Mouse (Mus musculus) lung, embryonic 14.5 days (tissue): ENCODE measurements around the gene Upp2. TPM values are rescaled to one million over a fixed set of nuclear protein-coding genes. Genes with fewer than 3 reads are reported as not detected.

Source experiments
- ATAC-seq: fragments of 200-750 bp; cut with Nextera tagmentation; 2 replicates; pipeline ENCODE4 v1.8.0; 2017; ENCODE audit warnings: mild to moderate bottlenecking, moderate TSS enrichment, moderate library complexity; ENCODE audit not compliant: insufficient read depth
- DNase-seq: peaks from one replicate; pipeline ENCODE4 v3.0.0-alpha.2; 2015
- H3K27ac ChIP-seq: fragments of 300-500 bp; sonication (generic); 2 replicates; pipeline ENCODE4 v1.5.1; 2014; ENCODE audit warnings: low read depth, mild to moderate bottlenecking, moderate library complexity
- H3K27me3 ChIP-seq: fragments of 300-500 bp; sonication (generic); 2 replicates; pipeline ENCODE4 v1.6.1; 2014; ENCODE audit warnings: low read length, control low read depth; ENCODE audit not compliant: insufficient read depth
- H3K36me3 ChIP-seq: fragments of 300-500 bp; sonication (generic); 2 replicates; pipeline ENCODE4 v1.6.1; 2014; ENCODE audit warnings: control low read depth; ENCODE audit not compliant: insufficient read depth
- H3K4me1 ChIP-seq: fragments of 300-500 bp; sonication (generic); 2 replicates; pipeline ENCODE4 v1.6.1; 2014; ENCODE audit warnings: antibody characterized with exemption, control low read depth; ENCODE audit not compliant: insufficient read depth
- H3K4me2 ChIP-seq: fragments of 300-500 bp; sonication (generic); 2 replicates; pipeline ENCODE4 v1.6.1; 2014; ENCODE audit warnings: mild to moderate bottlenecking
- H3K4me3 ChIP-seq: fragments of 300-500 bp; sonication (generic); 2 replicates; pipeline ENCODE4 v1.5.1; 2014; ENCODE audit warnings: low read depth, low read length
- H3K9ac ChIP-seq: fragments of 300-500 bp; sonication (generic); 2 replicates; pipeline ENCODE4 v1.6.1; 2014
- H3K9me3 ChIP-seq: fragments of 300-500 bp; sonication (generic); 2 replicates; pipeline ENCODE4 v1.6.1; 2016; ENCODE audit warnings: low read depth, low read length, control low read depth
- CTCF ChIP-seq: IDR thresholded peaks from 2 replicates; pipeline ENCODE4 v1.5.1; 2016; ENCODE audit warnings: antibody characterized with exemption, low read depth
- WGBS: fragments of 180-500 bp; shearing (Covaris S2); extraction: QIAGEN DNeasy Blood & Tissue Kit; methylation state at CpG from one replicate; pipeline ENCODE4 v1.1.7; 2014; 5-methylcytosine and 5-hydroxymethylcytosine counted together
- polyA plus RNA-seq: library from polyadenylated mRNA; unstranded; fragments of >200 nt; fragmentation: Nextera tagmentation; extraction: Ambion mirVana; gene quantifications from 2 replicates; pipeline ENCODE4 v1.2.1, GENCODE M21; 2014

The Upp2 gene
- polyA plus RNA-seq, 1 experiment from 2014 or later = 8.6 TPM

- DNase-seq = peak; percentile 67
- peak overlapping the region; percentile 87 for H3K9ac ChIP-seq
- H3K4me1 ChIP-seq = peaks cover 22% of the 10 kb centered on the region
- under 1% methylated on average over 49 of the region's 78 CpGs for WGBS
- peak overlapping the region; percentile 77 for H3K4me3 ChIP-seq
- peak overlapping the region; percentile 79 for H3K4me2 ChIP-seq
- peak overlapping the region; percentile 97 for H3K27ac ChIP-seq
- no peaks in the 10 kb centered on the region for H3K27me3 ChIP-seq
- no peaks in the 10 kb centered on the region for H3K9me3 ChIP-seq
- no peaks in the 10 kb centered on the region for H3K36me3 ChIP-seq
- TF ChIP-seq CTCF = no peak
- peak; percentile 50 for ATAC-seq
Measured at GRCm38 (mm10) chr2:58566410-58567065, 560 bp upstream of the Upp2 start.

- no peaks in the 10 kb centered on the region for H3K27me3 ChIP-seq
- H3K36me3 ChIP-seq = no peaks in the 10 kb centered on the region
- H3K4me2 ChIP-seq = peak overlapping the region; percentile 79
- DNase-seq (peak; percentile 37), ATAC-seq (no peak)
- TF ChIP-seq CTCF = no peak
- peak overlapping the region; percentile 77 for H3K4me3 ChIP-seq
- 6% methylated on average over 12 of the region's 12 CpGs for WGBS
- H3K27ac ChIP-seq = peak overlapping the region; percentile 97
- H3K4me1 ChIP-seq = peaks cover 20% of the 10 kb centered on the region
- peak overlapping the region; percentile 87; the same call in 1 of the 2 replicates for H3K9ac ChIP-seq
- no peaks in the 10 kb centered on the region for H3K9me3 ChIP-seq
Measured at GRCm38 (mm10) chr2:58567866-58568719, 995 bp downstream of the Upp2 start.

GRCm38 (mm10) chr2:58568841-58569645 lies 1.9 kb downstream of the Upp2 start:
- Histone ChIP-seq H3K9ac (peak overlapping the region; percentile 87; the same call in 1 of the 2 replicates), H3K9me3 (no peaks in the 10 kb centered on the region), H3K27ac (peak overlapping the region; percentile 60; the same call in 1 of the 2 replicates), H3K4me3 (no peak overlapping the region), H3K4me2 (peak overlapping the region; percentile 79), H3K36me3 (no peaks in the 10 kb centered on the region), H3K4me1 (peaks cover 20% of the 10 kb centered on the region), H3K27me3 (no peaks in the 10 kb centered on the region)
- ATAC-seq (no peak), DNase-seq (no peak)
- 68% methylated on average over 4 of the region's 4 CpGs for WGBS
- TF ChIP-seq CTCF = no peak

- WGBS = 60% methylated on average over 2 of the region's 2 CpGs
- no peak overlapping the region for H3K4me3 ChIP-seq
- H3K9ac ChIP-seq = no peak overlapping the region
- no peaks in the 10 kb centered on the region for H3K4me1 ChIP-seq
- no peak for DNase-seq
- ATAC-seq = no peak
- TF ChIP-seq CTCF = no peak
- H3K4me2 ChIP-seq = no peak overlapping the region
- no peaks in the 10 kb centered on the region for H3K9me3 ChIP-seq
- H3K27ac ChIP-seq = no peak overlapping the region
- H3K27me3 ChIP-seq = no peaks in the 10 kb centered on the region
- H3K36me3 ChIP-seq = no peaks in the 10 kb centered on the region
Measured at GRCm38 (mm10) chr2:58574167-58574566, 7.1 kb downstream of the Upp2 start.

- Histone ChIP-seq H3K4me1 (peaks cover 3% of the 10 kb centered on the region), H3K4me2 (no peak overlapping the region), H3K4me3 (no peak overlapping the region), H3K9me3 (no peaks in the 10 kb centered on the region), H3K27me3 (no peaks in the 10 kb centered on the region), H3K27ac (no peak overlapping the region), H3K36me3 (no peaks in the 10 kb centered on the region), H3K9ac (no peak overlapping the region)
- WGBS = 39% methylated on average over 10 of the region's 10 CpGs
- no peak for TF ChIP-seq CTCF
- ATAC-seq (peak; percentile 57; the same call in 1 of the 2 replicates), DNase-seq (peak; percentile 63)
Measured at GRCm38 (mm10) chr2:58586311-58586710, 19.2 kb downstream of the Upp2 start.

GRCm38 (mm10) chr2:58589637-58590036 lies 22.5 kb downstream of the Upp2 start:
- no peaks in the 10 kb centered on the region for H3K27me3 ChIP-seq
- H3K36me3 ChIP-seq = no peaks in the 10 kb centered on the region
- no peak overlapping the region for H3K9ac ChIP-seq
- peak; percentile 33; the same call in 1 of the 2 replicates for ATAC-seq
- no peak overlapping the region for H3K4me2 ChIP-seq
- H3K4me3 ChIP-seq = no peak overlapping the region
- no peak overlapping the region for H3K27ac ChIP-seq
- 37% methylated on average over 4 of the region's 4 CpGs for WGBS
- no peak for TF ChIP-seq CTCF
- no peak for DNase-seq
- H3K9me3 ChIP-seq = no peaks in the 10 kb centered on the region
- peaks cover 3% of the 10 kb centered on the region for H3K4me1 ChIP-seq

- H3K4me3 ChIP-seq = no peak overlapping the region
- TF ChIP-seq CTCF = no peak
- peak; percentile 33; the same call in 1 of the 2 replicates for ATAC-seq
- H3K4me2 ChIP-seq = no peak overlapping the region
- no peaks in the 10 kb centered on the region for H3K9me3 ChIP-seq
- WGBS = 94% methylated on average over 1 of the region's 1 CpGs
- H3K4me1 ChIP-seq = peaks cover 6% of the 10 kb centered on the region
- H3K27ac ChIP-seq = no peak overlapping the region
- H3K36me3 ChIP-seq = no peaks in the 10 kb centered on the region
- no peaks in the 10 kb centered on the region for H3K27me3 ChIP-seq
- H3K9ac ChIP-seq = no peak overlapping the region
- no peak for DNase-seq
Measured at GRCm38 (mm10) chr2:58590055-58590454, 23.0 kb downstream of the Upp2 start.
